Mouse (Mus musculus) frontal cortex, adult 2 months (tissue): ENCODE results near the gene Slc2a8. TPM values are rescaled to one million over a fixed set of nuclear protein-coding genes. Genes with fewer than 3 reads are reported as not detected.

Experiments used
- DNase-seq, 2 experiments: peaks; one replicate each; pipeline ENCODE4 v3.0.0; 2022; ENCODE audit warnings: low spot score in 1 of 2; ENCODE audit errors: extremely low spot score in 1 of 2
- polyA plus RNA-seq: library from polyadenylated mRNA; depleted of rRNA; stranded (reverse); fragments of >200 nt; gene quantifications from 2 replicates; pipeline ENCODE4 v1.2.3, GENCODE M21; 2012

The Slc2a8 gene
- polyA plus RNA-seq, 1 experiment, result 40.8 TPM

GRCm38 (mm10) chr2:32974216-32974615 lies 7.7 kb downstream of the Slc2a8 start:
- DNase-seq, result no peak

- DNase-seq, result no peak
These were observed 10.6 kb downstream of the Slc2a8 start for GRCm38 (mm10) chr2:32971235-32971634.

GRCm38 (mm10) chr2:32969326-32969725 lies 12.6 kb downstream of the Slc2a8 start:
- peak in 1 of 2 experiments; percentile 56 for DNase-seq

- DNase-seq, result no peak
These were observed 13.8 kb downstream of the Slc2a8 start for GRCm38 (mm10) chr2:32968024-32968614.

GRCm38 (mm10) chr2:32966689-32967631 lies 14.9 kb downstream of the Slc2a8 start:
- DNase-seq, result peak; percentile 63 to 89

- no peak for DNase-seq
These were observed 15.6 kb downstream of the Slc2a8 start for GRCm38 (mm10) chr2:32966184-32966688.

- DNase-seq, result no peak
These were observed 16.2 kb downstream of the Slc2a8 start for GRCm38 (mm10) chr2:32965511-32966183.

GRCm38 (mm10) chr2:32964659-32965457 lies 17.0 kb downstream of the Slc2a8 start:
- DNase-seq, result no peak

- no peak for DNase-seq
These were observed 17.9 kb downstream of the Slc2a8 start for GRCm38 (mm10) chr2:32963981-32964380.

GRCm38 (mm10) chr2:32963544-32963943 lies 18.3 kb downstream of the Slc2a8 start:
- no peak for DNase-seq

GRCm38 (mm10) chr2:32962875-32963220 lies 19.0 kb downstream of the Slc2a8 start:
- DNase-seq, result no peak

- DNase-seq, result peak in 1 of 2 experiments; percentile 37
These were observed 19.6 kb downstream of the Slc2a8 start for GRCm38 (mm10) chr2:32962062-32962874.

- DNase-seq, result peak; percentile 88 to 95
These were observed 20.5 kb downstream of the Slc2a8 start, which contains the start of the genes Rpl12 and Lrsam1 for GRCm38 (mm10) chr2:32961192-32961995. Gene Rpl12 (plus strand): TSS chr2:32961559. Gene Lrsam1 (minus strand): TSS chr2:32961614.

- DNase-seq, result no peak
These were observed 21.6 kb downstream of the Slc2a8 start for GRCm38 (mm10) chr2:32960273-32960672.

- peak in 1 of 2 experiments; percentile 70 for DNase-seq
These were observed 24.5 kb downstream of the Slc2a8 start for GRCm38 (mm10) chr2:32957344-32957743.

- DNase-seq, result no peak
These were observed 27.3 kb downstream of the Slc2a8 start for GRCm38 (mm10) chr2:32954581-32954980.

- no peak for DNase-seq
These were observed 34.4 kb downstream of the Slc2a8 start for GRCm38 (mm10) chr2:32947454-32947853.

GRCm38 (mm10) chr2:32940483-32940882 lies 41.4 kb downstream of the Slc2a8 start:
- DNase-seq, result no peak
